Mouse (Mus musculus) testis, postnatal 10 days (tissue): ENCODE data around the gene Atg4b.

ENCODE experiments used
- DNase-seq: peaks from one replicate; pipeline ENCODE4 v3.0.0; 2021; ENCODE audit warnings: low spot score

The Atg4b gene

DNA sequence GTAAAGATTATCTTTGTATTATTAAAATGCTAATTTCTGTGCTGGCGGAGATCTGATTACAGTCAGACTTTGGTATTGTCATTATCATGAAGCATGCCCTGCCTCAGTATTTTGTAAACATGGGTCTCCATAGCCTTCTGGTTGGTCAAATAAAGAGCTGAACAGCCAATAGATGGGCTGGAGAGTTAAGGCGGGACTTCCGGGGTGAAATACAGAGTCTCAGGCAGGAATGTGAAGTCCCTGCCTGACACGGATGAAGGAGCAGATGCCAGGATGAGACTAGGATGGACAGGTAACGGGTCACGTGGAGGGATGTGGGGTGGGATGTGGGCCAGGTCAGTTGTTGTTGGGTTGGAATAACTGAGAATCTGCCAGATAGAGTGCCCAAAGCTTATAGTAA is at the start of gene Atg4b:
Gene Atg4b, plus strand, starts transcription at position 211 of the 400 bp plus-strand sequence.
- DNase-seq = no peak

DNA sequence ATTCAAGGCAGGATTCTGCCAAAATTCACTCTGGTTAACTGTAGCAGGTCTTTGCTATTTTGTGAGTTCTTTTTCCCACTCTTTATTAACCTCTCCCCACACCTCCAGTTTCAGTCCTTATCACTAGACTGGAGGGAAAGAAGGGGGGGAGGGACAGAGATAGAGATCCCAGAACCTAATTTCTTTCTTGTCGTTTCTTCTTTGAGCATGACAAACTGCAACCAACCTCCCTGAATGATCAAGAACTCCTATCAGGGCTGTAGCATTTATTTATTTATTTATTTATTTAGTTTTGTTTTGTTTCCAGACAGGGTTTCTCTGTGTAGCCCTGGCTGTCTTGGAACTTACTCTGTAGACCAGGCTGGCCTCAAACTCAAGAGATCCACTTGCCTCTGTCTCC is 49.2 kb upstream of the Atg4b start:
- DNase-seq = no peak

DNA sequence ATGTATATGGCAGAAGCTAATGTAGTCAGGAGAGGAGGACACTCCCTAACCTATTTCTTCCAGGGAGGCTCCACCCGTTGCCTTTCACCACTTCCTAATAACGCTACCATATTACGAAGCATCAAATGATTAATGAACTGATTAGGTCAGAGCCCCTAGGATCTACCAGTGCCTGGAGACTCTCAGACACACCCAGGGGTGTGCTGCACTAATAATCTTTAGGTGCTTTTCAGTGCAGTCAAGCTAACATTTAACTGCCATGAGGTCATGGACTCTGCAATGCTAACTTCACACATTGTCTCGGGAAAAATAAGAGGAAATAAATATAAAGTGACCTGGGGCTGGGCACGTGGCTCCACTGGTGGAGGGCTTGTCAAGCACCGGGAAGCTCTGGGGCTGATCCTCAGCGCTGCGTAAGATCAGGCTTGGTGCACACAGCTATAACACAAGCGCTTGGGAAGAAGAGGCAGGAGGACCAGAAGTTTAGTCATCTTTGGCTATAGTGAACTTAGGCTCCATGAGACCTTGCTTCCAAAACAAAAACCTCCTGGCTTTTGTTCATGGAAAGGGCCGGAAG is 47.7 kb upstream of the Atg4b start:
- no peak for DNase-seq

DNA sequence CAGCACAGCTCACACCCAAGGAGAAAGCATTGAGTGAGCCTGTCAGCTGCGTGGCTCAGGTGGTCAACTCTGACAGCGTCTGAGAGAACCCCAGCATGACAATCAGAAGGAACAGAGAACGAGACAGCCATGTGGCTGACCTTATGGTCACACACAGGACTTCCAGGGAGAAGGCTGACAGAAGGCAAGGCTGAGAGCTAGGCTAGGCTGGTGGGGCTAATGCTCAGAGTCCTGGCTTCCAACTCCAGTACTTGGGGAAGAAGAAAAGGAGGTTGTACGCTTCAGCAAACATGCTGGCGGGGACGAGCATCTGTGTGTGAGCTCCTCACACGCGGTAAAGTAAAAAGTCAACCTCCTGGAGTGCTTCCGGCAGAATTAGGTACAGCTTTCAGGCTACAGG is 47.0 kb upstream of the Atg4b start:
- no peak for DNase-seq

DNA sequence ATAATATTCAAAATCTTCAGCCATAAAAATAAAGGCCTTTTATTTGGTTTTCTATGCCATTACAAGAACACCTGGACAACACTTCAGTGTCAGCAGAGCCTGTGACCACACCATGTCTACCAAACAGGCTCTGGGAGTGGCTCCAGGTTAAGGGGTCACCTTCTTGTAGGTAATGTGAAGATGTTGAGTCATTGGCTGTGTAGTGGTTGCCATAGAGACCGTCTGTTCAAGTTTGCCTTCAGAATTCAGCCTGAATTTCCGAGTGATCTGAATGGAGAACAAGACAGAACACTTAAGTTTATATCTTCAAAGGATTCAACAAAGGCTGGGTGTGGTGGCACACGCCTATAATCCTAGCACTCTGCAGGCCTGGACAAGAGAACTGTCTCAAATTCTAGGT is 45.9 kb upstream of the Atg4b start:
- DNase-seq = no peak

- DNase-seq = no peak
Measured at GRCm38 (mm10) chr1:93716166-93716565, 35.1 kb upstream of the Atg4b start.

- no peak for DNase-seq
Measured at GRCm38 (mm10) chr1:93721557-93721956, 29.7 kb upstream of the Atg4b start.

DNA sequence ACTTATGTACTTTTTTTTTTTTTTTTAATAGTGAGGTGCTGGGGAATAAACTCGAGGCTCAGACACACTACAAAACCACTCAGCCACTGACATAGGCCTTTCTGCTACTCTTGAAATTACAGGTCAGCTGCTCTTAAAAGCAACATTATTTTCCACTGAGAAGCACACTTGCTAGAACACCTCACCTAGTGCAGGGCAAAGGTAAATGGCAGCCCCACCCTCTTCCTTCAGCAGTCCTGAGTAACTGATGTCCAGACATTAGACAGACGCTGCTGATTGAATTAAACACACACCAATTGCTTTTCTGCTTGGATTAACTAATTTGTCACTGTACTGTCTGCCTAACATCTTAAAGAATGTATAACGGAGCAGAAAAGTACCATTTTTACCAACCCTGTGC is 26.7 kb upstream of the Atg4b start:
- DNase-seq = no peak

DNA sequence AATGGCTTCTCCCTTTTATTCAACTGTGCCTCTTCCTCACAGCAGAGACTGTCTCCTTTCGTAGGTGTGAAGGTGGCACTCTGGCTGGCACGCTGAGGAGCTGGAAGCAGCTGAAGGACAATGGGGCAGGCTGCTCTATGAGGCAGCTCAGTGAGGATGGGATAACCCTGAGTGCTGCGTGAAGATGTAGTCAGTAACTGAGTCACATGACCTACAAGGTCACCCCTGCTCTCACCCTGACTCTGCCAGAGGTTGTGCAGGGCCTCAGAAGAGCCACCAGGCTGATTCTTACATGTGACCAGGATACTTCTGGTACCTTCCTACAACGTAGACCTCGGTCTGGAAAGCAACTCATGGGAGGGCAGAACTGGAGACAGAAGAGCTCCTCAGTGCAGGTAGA is 25.6 kb upstream of the Atg4b start:
- no peak for DNase-seq

GRCm38 (mm10) chr1:93726116-93726515 is 25.2 kb upstream of the Atg4b start:
- DNase-seq = no peak

DNA sequence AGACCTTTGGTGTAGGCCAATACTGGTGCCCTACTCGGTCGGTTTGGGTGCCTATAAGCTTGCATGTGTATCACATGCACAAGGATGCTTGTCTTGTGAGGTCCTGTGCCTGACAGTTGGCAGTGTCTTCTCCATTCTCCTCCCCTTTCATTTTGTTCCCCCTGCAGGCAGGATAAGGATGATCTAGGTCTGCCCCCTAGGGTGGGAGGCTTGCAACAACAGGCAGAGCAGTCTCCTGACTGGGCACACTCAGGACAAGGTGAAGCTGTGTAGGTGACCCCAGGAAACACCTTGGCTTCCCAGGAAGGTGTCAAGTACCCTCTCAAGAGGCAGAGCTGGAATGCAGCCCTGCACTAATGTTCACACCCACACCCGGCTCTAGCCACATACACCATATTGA is 24.3 kb upstream of the Atg4b start:
- peak; percentile 79 for DNase-seq

- DNase-seq = no peak
Measured at GRCm38 (mm10) chr1:93731103-93731502, 20.2 kb upstream of the Atg4b start.

DNA sequence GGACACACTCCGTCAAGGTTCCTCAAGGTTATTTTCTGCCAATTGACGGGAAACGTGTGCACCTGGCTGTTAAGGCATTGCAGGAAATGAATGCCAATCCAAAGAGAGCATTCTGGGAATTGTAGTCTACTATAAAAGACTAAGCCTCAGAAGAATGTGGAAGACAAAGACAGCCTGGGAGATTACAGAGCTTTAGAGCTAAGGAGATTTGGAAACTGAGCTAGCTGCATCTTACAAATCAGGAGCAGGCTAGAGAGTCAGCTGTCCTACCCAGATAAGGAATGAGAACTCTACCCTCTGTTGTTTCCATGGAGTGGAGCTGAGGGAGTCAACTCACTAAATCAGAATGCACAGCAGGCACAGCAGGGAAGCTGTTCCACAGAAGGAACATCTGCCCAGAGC is 19.4 kb upstream of the Atg4b start:
- no peak for DNase-seq

DNA sequence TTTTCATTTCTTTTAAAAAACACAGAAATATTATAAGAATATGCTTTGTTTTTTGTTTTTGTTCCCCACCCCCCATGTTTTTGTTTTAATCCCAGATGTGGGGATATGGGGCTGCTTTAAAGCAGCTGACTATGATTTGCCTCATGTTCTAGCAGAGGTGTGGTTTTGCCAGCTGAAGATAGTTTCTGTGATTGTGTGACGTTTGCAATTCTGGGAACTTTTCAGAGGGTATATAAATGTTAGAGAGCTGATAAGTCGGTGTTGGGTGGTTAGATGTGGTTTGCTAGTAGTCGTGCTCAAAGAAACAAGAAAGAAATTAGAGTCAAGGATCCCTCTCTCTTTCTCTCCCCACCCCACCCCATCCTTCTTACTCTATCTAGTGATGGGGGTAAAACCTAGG is 15.4 kb upstream of the Atg4b start:
- no peak for DNase-seq

DNA sequence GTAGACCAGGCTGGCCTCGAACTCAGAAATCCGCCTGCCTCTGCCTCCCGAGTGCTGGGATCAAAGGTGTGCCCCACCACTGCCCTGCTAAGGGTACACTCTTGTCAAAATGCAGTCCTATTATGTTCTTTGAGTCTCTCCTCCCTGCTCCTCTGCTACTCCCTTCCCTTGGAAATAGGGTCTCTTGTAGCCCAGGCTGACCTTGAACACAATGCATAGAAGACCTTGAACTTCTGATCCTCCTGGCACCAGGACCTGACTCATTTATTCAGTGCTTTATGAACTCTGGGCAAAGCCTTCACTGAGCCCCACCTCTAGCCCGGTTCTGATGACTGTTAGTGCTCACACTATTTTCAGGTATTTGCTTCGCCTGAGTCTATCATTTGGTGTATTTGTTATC is 13.6 kb upstream of the Atg4b start:
- DNase-seq = no peak

- DNase-seq = no peak
Measured at GRCm38 (mm10) chr1:93740671-93741070, 10.6 kb upstream of the Atg4b start.

GRCm38 (mm10) chr1:93741987-93742386 is 9.3 kb upstream of the Atg4b start:
- no peak for DNase-seq

GRCm38 (mm10) chr1:93742910-93743309 is 8.4 kb upstream of the Atg4b start:
- DNase-seq = no peak

DNA sequence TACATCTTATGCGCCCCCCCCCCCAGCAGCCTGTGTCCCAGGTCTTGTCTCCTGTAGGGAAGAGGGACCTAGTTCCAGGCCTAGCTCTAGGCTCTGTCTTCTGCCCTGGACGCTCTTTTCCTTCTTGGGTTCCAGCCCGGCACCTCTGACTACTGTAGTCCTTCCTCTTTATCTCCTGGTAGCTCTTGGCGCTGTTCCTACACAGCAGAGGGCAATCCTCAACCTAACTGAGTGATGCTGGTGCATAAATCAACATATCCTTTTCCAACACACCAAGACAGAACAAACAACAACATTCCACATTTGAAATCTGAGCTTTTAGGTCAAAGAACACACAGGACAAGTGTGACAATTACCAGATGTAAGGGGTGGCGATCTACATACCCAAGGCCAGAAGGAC is 5.1 kb upstream of the Atg4b start:
- DNase-seq = no peak

DNA sequence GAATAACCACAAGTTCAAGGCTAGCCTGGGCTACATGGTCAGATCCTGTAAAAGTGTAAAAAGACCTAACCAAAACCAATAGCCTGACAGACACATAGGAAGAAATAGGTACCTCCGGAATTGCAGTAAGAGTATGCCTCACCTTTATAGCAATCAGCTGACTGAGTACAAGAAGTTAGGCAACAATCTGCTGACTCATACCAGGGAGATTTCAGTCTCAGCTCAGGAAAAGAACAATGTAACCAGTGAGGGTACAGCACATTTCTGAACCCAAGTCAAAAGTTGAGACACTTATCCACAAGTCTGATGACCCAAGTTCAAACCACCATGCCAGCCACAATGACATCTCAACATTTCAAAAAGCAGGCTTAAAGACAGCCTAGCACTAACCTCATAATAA is 2.8 kb upstream of the Atg4b start:
- DNase-seq = no peak

DNA sequence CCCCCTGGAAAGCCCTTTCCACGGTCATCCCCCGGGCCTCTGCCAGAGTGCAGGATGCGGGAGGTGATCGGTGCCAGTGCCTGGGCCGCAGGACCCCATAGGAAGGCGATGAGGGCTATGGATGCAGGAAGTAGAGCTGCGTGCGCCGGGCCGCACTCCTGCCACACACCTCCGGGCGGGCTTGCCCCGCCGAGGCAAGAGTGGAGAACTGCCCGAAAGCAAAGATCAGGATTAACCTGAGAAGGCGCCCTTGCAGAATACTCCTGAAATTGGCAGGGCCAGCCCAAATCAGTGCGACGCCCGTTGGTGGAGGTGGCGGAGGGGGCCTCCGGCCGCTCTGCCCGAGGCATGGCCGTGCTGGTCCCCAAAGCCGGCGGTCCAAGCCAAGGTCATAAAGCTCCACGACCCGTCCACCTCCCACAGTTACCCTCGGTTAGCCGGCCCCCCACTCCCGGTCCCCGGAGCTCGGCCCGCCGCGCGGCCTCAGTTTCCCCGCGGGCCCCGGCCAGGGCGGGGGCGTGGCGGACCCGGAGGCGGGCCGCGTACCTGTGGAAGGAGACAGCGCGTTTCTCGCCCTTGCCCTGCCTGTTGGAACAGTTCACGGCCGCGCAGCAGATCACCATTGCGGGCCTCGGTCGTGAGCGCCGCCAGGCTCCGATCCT is 2.7 kb downstream of the Atg4b start:
- peak; percentile 72 for DNase-seq

DNA sequence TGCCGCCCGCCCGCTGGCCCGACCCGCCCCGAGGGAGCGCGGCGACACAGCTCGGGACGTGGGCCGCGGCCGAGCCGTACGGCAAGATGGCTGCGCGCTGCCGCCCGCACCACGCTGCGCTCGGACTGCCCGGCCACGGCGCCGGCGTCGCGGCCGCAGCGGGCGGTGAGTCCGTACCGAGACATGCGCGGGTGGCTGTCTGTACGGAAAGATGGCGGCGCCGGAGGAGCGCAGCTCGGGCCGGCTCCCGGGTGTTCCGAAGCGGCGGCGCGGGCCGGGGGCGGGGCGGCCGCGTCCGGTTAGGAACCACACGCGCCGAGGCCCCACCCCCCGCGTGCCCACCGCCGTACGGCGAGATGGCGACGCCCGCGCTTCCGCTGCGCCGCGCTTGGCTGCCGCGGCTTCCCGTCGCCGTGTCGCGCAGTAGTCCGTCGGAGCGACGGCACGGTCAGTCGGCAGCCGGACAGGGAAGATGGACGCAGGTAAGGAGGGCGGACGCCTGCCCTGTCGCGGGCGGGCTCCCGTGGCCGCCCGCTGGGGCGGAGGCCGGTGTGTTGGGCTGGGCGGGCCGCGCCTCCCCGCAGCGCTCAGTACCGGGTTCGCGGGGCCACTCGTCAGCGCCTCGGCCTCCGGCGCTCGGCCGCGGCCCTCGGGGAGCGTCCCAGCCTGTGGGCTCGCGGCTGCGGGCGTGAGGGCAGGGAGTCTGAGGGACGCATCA is 3.4 kb downstream of the Atg4b start, which contains the start of gene Thap4:
Gene Thap4, minus strand, starts transcription at position 292 of the 718 bp plus-strand sequence.
- peak; percentile 97 for DNase-seq

- no peak for DNase-seq
Measured at GRCm38 (mm10) chr1:93755291-93755610, 4.0 kb downstream of the Atg4b start.

GRCm38 (mm10) chr1:93755618-93756017 is 4.3 kb downstream of the Atg4b start:
- no peak for DNase-seq
